Mouse (Mus musculus) thymus, adult 2 months (tissue): ENCODE data around the gene Gstk1. TPM values are rescaled to one million over a fixed set of nuclear protein-coding genes. Genes with fewer than 3 reads are reported as not detected.

Experiments
- DNase-seq: peaks from one replicate; pipeline ENCODE4 v3.0.0; 2021
- H3K27ac ChIP-seq: fragments of 200-500 bp; 2 replicates; pipeline ENCODE4 v1.5.1; 2012; ENCODE audit warnings: low read length, control low read depth; ENCODE audit not compliant: control insufficient read depth, insufficient read depth
- H3K27me3 ChIP-seq: fragments of 200-500 bp; 2 replicates; pipeline ENCODE4 v1.6.1; 2012; ENCODE audit warnings: mild to moderate bottlenecking, low read length, moderate library complexity, mixed read lengths; ENCODE audit not compliant: control insufficient read depth, insufficient read depth
- H3K36me3 ChIP-seq: fragments of 200-500 bp; 2 replicates; pipeline ENCODE4 v1.6.1; 2012; ENCODE audit warnings: mild to moderate bottlenecking, low read length, moderate library complexity; ENCODE audit not compliant: control insufficient read depth, insufficient read depth
- H3K4me1 ChIP-seq: fragments of 200-500 bp; replicated peaks from 2 replicates; pipeline ENCODE4 v1.6.1; 2012; ENCODE audit warnings: low read length; ENCODE audit not compliant: control insufficient read depth, insufficient read depth
- H3K4me3 ChIP-seq: fragments of 200-500 bp; 2 replicates; pipeline ENCODE4 v1.5.1; 2012; ENCODE audit warnings: mild to moderate bottlenecking, low read length, control low read depth, moderate library complexity; ENCODE audit not compliant: control insufficient read depth, insufficient read depth
- CTCF ChIP-seq: fragments of 200-500 bp; IDR thresholded peaks from 2 replicates; pipeline ENCODE4 v1.5.1; 2012; ENCODE audit warnings: mild to moderate bottlenecking, control low read depth, low read length, moderate library complexity, borderline replicate concordance; ENCODE audit not compliant: control insufficient read depth, poor library complexity, insufficient read depth; ENCODE audit errors: extremely low read depth
- POLR2A ChIP-seq: fragments of 200-500 bp; IDR thresholded peaks from 2 replicates; pipeline ENCODE4 v1.6.1; 2012; ENCODE audit warnings: mild to moderate bottlenecking, low read length, control low read depth, moderate library complexity; ENCODE audit not compliant: control insufficient read depth, poor library complexity, insufficient read depth; ENCODE audit errors: extremely low read depth
- WGBS: fragments of 180-500 bp; shearing (Covaris S2); methylation state at CpG from one replicate; pipeline ENCODE4 v1.1.7; 2018; 5-methylcytosine and 5-hydroxymethylcytosine counted together
- polyA plus RNA-seq: library from polyadenylated mRNA; depleted of rRNA; stranded (reverse); fragments of >200 nt; gene quantifications from 2 replicates; pipeline ENCODE4 v1.2.3, GENCODE M21; 2012

Gene Gstk1
- polyA plus RNA-seq, 1 experiment = 11.7 TPM

DNA sequence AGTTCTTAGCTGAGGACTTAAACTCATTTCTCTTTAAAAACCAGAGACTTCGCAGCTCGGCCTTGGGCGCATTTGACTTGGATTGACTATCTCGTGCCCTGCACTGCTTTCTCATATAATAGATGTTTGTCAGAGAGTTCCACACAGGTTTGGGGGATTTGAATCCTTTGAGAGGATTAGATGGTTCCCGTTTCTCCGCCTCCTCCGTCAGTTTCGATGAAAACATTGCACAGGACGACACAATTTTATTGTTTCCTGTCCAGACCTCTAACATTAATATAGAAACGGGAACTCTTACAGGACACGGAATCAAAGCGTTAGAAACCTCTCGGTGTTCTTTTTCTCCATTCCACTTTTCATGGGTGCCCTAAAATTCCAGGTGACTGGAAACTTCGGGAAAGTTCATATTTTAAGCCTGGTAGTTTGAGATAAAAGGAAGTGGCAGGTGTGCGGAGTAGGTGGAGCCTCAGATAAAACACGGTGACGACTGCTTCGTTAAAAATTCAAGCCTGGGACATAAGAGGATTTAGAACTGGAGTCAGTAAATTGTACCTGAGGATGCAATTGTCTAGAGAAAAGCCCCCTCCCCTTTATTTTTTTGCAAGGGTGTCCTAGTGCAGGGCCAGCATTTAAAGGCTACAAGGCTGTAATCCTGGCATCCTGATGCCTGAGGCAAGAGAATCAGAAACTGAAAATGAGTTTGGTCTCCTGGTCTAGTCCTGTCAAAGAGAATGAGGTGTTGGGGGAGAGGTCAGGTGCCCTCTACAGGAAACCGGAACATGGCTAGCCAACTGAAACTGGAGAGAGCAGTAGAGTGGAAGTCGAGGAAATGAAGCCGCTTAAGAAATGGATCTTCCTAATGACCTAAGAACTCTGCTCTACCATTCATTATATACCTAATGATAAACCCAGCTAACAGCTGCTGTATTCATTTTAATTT lies 19.9 kb downstream of the Gstk1 start:
- H3K27ac ChIP-seq = peak overlapping the region; percentile 74
- WGBS = 1% methylated on average over 21 of the region's 21 CpGs
- H3K4me1 ChIP-seq = peaks cover 2% of the 10 kb centered on the region; the same call in 1 of the 2 replicates
- peaks cover 36% of the 10 kb centered on the region for H3K36me3 ChIP-seq
- TF ChIP-seq CTCF (no peak), POLR2A (no peak)
- DNase-seq = peak; percentile 27
- H3K27me3 ChIP-seq = no peaks in the 10 kb centered on the region
- peak overlapping the region; percentile 78 for H3K4me3 ChIP-seq

DNA sequence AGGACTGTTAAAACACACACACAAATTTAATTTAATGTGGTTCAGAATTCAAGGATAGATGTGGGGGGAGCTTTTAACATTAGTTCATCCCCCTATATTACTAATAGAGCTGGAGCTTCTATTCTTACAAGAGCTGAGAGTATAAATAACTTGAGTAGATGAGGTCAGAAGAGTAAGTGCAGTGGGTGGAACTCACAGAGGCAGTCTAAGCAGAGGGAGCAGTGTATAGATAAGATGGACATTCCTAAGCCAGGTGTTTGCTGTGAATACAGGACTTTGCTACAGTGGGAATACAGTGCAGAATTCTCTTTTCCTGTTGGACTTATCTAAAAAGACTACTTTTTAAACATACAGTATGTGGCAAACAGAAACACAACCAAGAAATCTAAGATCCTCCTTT lies 25.1 kb downstream of the Gstk1 start:
- H3K4me1 ChIP-seq = peaks cover 2% of the 10 kb centered on the region; the same call in 1 of the 2 replicates
- no peaks in the 10 kb centered on the region for H3K27me3 ChIP-seq
- no peak overlapping the region for H3K27ac ChIP-seq
- no peak overlapping the region for H3K4me3 ChIP-seq
- peaks cover 81% of the 10 kb centered on the region for H3K36me3 ChIP-seq
- TF ChIP-seq POLR2A (no peak), CTCF (no peak)
- DNase-seq = no peak

DNA sequence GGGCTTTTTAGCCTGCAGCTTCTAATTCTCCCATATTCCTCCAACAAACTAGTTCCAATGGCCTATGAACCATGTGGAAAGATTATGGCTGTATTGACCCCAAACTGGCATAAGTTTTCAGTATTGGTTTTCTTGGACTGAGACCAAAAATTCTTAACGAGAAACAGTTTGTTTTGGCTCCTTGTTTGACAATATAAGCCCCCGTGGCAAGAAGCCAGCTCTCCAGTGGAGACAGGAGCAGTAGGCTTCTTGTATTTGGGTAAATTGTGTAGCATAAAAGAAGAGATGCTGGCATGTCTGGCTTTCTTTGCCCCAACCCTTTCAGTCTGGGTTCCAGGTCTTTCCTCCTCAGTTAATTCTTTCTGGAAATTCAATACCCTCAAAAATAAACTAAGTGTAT lies 30.4 kb downstream of the Gstk1 start:
- Histone ChIP-seq H3K4me3 (no peak overlapping the region), H3K27me3 (no peaks in the 10 kb centered on the region), H3K4me1 (no peaks in the 10 kb centered on the region), H3K36me3 (peaks cover 95% of the 10 kb centered on the region), H3K27ac (no peak overlapping the region)
- TF ChIP-seq CTCF = no peak
- TF ChIP-seq POLR2A = no peak
- DNase-seq = no peak
- WGBS = 93% methylated on average over 2 of the region's 2 CpGs

DNA sequence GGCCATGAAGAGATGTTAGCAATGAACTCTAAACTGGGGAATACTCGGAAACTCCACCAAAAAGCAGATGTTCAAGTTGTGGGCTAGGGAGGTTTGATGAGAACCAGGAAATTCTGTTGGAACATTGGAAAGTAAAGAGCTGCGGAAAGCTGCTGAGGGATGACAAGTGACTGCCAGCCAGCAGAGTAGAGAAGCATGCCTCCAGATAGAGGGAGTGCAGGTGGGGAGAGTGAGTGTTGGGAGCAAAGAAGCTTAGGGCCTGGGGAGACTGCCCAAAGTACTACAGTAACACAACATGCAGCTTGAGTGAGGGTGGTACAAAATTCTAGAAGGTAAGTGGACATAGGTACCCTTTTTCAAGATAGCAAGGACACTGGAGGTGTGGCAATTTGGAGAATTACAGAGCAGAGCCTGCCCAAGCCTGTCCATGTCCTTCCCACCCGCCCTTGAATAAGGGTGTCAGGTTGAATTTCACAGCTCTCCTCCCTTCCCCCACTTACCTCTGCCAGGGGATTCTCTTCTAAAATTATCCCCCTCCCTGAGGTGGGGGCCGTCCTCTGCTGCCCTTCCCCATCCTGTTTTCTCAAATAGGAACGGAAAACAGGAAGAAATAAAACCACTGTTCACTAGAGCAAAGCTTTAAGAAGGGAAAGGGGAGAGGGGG lies 37.3 kb downstream of the Gstk1 start:
- Histone ChIP-seq H3K27ac (no peak overlapping the region), H3K27me3 (no peaks in the 10 kb centered on the region), H3K36me3 (peaks cover 56% of the 10 kb centered on the region), H3K4me1 (no peaks in the 10 kb centered on the region; the same call in 1 of the 2 replicates), H3K4me3 (no peak overlapping the region)
- no peak for TF ChIP-seq POLR2A
- no peak for TF ChIP-seq CTCF
- DNase-seq = no peak
- 69% methylated on average over 5 of the region's 5 CpGs for WGBS

DNA sequence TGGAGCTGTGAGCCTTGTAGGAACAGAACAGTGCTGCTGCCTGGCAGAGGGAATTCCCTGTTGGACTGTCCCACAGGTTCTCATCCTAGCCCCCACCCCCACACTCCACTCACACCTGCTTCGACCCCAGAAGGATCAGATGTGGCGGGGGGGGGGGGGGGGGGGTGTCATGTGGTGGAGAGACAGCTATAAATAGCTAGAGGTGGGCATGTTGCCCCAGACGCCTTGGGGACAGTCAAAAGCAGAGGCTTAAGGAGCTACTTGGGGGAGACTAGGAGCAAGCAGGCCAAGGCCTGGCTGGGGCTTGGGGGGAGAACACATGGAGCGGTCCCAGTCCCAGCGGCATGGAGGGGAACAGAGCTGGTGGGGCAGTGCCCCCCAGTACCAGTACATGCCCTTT lies 40.7 kb downstream of the Gstk1 start, which contains the start of gene Clcn1:
TSS of gene Clcn1 (plus strand) at position 238 of the 400 bp plus-strand sequence.
- TF ChIP-seq POLR2A = no peak
- TF ChIP-seq CTCF = no peak
- H3K4me1 ChIP-seq = no peaks in the 10 kb centered on the region; the same call in 1 of the 2 replicates
- no peak for DNase-seq
- 75% methylated on average over 5 of the region's 5 CpGs for WGBS
- H3K27me3 ChIP-seq = no peaks in the 10 kb centered on the region
- H3K36me3 ChIP-seq = peaks cover 24% of the 10 kb centered on the region
- H3K27ac ChIP-seq = no peak within 1 kb of the TSS
- no peak within 1 kb of the TSS for H3K4me3 ChIP-seq

DNA sequence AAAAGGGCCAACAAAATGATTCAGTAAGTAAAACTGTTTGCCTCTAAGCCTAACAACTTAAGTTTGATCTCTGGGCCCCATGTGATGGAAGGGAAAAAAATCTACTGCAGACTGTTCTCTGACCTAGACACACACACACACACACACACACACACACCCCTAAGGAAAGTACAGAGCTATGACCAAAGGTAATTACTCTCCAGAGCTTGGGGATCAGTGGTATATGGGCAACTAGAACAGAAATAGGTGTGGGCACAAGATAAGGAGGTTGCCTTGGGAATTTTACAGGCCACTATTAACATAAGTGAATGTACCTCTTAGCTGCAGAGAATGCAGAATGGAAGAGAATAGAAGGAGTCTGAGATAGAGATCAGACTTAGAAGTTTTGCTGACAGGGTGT lies 41.8 kb downstream of the Gstk1 start:
- no peak for TF ChIP-seq CTCF
- no peak for TF ChIP-seq POLR2A

More for the DNA sequence above, 41.8 kb downstream of the Gstk1 start:
- Histone ChIP-seq H3K4me1 (no peaks in the 10 kb centered on the region; the same call in 1 of the 2 replicates), H3K27me3 (no peaks in the 10 kb centered on the region), H3K36me3 (peaks cover 13% of the 10 kb centered on the region), H3K27ac (no peak overlapping the region), H3K4me3 (no peak overlapping the region)
- DNase-seq = no peak
